Comparison of ENCODE assay signal across 8 mouse cellular contexts in the genomic region with DNA sequence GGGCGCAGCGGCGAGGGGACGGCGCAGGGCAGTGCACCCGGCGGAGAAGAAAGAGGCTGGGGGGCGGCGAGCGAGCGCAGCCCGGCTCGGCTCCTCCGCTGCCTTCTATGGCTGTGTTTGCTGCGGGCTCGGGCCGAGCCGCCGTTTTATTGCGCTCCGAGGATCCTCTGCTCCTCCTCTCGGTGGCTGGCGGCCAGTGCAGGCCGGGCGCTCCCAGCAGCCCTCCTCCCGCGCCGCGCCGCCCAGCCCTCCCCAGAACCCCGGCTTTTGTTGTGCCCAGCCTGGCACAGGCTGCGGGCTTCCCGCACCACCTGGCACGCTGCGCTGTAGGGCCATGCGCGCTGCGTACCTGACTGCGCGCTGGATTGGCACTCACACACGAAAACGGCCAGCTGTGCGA. TPM values are rescaled to one million over a fixed set of nuclear protein-coding genes. Genes with fewer than 3 reads are reported as not detected.
DNase-seq lines count a peak whose midpoint lies in the region; ATAC-seq and TF ChIP-seq lines count a peak whose summit lies in the region.

No protein-coding gene starts in this region.

- no peaks in the 10 kb centered on the region for H3K27me3 ChIP-seq in hindbrain, embryonic 11.5 days (ENCODE audit: control insufficient read depth, insufficient read depth, low read length)
- no peaks in the 10 kb centered on the region for H3K27me3 ChIP-seq in lung, postnatal 0 days (replicated peaks; ENCODE audit: insufficient read depth, low read length)

- TF ChIP-seq EP300 in lung, postnatal 0 days (IDR thresholded peaks at IDR 0.05) = no peak

- H3K4me3 ChIP-seq in hindbrain, embryonic 11.5 days (ENCODE audit: low read depth, low read length) = peak overlapping the region; percentile 79
- peak overlapping the region; percentile 84 for H3K4me3 ChIP-seq in lung, postnatal 0 days (ENCODE audit: low read depth, low read length)

- H3K27ac ChIP-seq in hindbrain, embryonic 11.5 days (ENCODE audit: low read depth, low read length) = peak overlapping the region; percentile 79
- H3K27ac ChIP-seq in lung, postnatal 0 days (ENCODE audit: low read length) = peak overlapping the region; percentile 90

- no peaks in the 10 kb centered on the region for H3K36me3 ChIP-seq in hindbrain, embryonic 11.5 days (ENCODE audit: control insufficient read depth, insufficient read depth, low read length)
- no peaks in the 10 kb centered on the region for H3K36me3 ChIP-seq in lung, postnatal 0 days (ENCODE audit: insufficient read depth, low read length)

- H3K4me1 ChIP-seq in hindbrain, embryonic 11.5 days (replicated peaks; ENCODE audit: control insufficient read depth, insufficient read depth, low read length) = peaks cover 6% of the 10 kb centered on the region; the same call in 1 of the 2 replicates
- peaks cover 14% of the 10 kb centered on the region for H3K4me1 ChIP-seq in lung, postnatal 0 days (ENCODE audit: insufficient read depth, low read depth, low read length)

- under 1% methylated on average over 36 of the region's 43 CpGs for WGBS in hindbrain, embryonic 11.5 days
- WGBS in lung, postnatal 0 days = 0% methylated on average over 38 of the region's 43 CpGs

- peak; percentile 81 for TF ChIP-seq CTCF in lung, postnatal 0 days (IDR thresholded peaks at IDR 0.05)

- no peaks in the 10 kb centered on the region for H3K9me3 ChIP-seq in hindbrain, embryonic 11.5 days (ENCODE audit: control insufficient read depth, low read length)
- H3K9me3 ChIP-seq in lung, postnatal 0 days (ENCODE audit: low read length) = no peaks in the 10 kb centered on the region

- peak; percentile 90 for ATAC-seq in hindbrain, embryonic 11.5 days (ENCODE audit: low FRiP score)
- ATAC-seq in lung, postnatal 0 days = peak; percentile 95

- H3K4me2 ChIP-seq in hindbrain, embryonic 11.5 days (replicated peaks; ENCODE audit: low read depth, low read length) = peak overlapping the region; percentile 89
- H3K4me2 ChIP-seq in lung, postnatal 0 days (replicated peaks; ENCODE audit: low read depth, low read length) = peak overlapping the region; percentile 93

- H3K9ac ChIP-seq in hindbrain, embryonic 11.5 days (ENCODE audit: low read depth, low read length) = peak overlapping the region; percentile 89
- peak overlapping the region; percentile 91 for H3K9ac ChIP-seq in lung, postnatal 0 days (replicated peaks; ENCODE audit: low read depth)

- DNase-seq in MN1 (ENCODE audit: low spot score) = peak; percentile 89
- DNase-seq in cerebellum, adult 8-10 months = peak; percentile 75
- peak; percentile 76 to 86 for DNase-seq in frontal cortex, postnatal 10 days (ENCODE audit: low spot score in 2 of 2)
- DNase-seq in hindbrain, embryonic 11.5 days (ENCODE audit: low spot score) = peak; percentile 89
- peak; percentile 87 to 92 for DNase-seq in layer of hippocampus, postnatal 10 days (ENCODE audit: low spot score in 2 of 2)
- DNase-seq in lung, postnatal 0 days (ENCODE audit: low spot score) = peak; percentile 94
- peak; percentile 90 for DNase-seq in ovary, postnatal 14 days (ENCODE audit: low spot score)
- DNase-seq in thymus, postnatal 10 days (ENCODE audit: low spot score in 2 of 2) = peak; percentile 76 to 86

RNA-seq across cellular contexts. Expression of gene Timp2, which starts 0.3 kb away (rescaled TPM):
- polyA plus RNA-seq in hindbrain, embryonic 11.5 days (2014; fragmentation: Nextera tagmentation; extraction: Ambion mirVana) = 39.5 and 41.2 TPM in 2 replicates
- total RNA-seq in layer of hippocampus, postnatal 10 days (2021) = 100 to 1,000 TPM; 255 to 337 TPM
- polyA plus RNA-seq in lung, postnatal 0 days (2015; fragmentation: Nextera tagmentation; extraction: Ambion mirVana) = 105 and 107 TPM in 2 replicates

RNA-seq across cellular contexts. Expression of gene Cep295nl, which starts 12.9 kb away (rescaled TPM):
- polyA plus RNA-seq in hindbrain, embryonic 11.5 days (2014; fragmentation: Nextera tagmentation; extraction: Ambion mirVana) = 0.37 and 0.42 TPM in 2 replicates
- total RNA-seq in layer of hippocampus, postnatal 10 days (2021) = 1 to 10 TPM; 1.8 to 2.6 TPM
- polyA plus RNA-seq in lung, postnatal 0 days (2015; fragmentation: Nextera tagmentation; extraction: Ambion mirVana) = 0.44 and 0.88 TPM in 2 replicates

RNA-seq across cellular contexts. Expression of gene Lgals3bp, which starts 46.7 kb away (rescaled TPM):
- 1.9 and 2.7 TPM in 2 replicates for polyA plus RNA-seq in hindbrain, embryonic 11.5 days (2014; fragmentation: Nextera tagmentation; extraction: Ambion mirVana)
- total RNA-seq in layer of hippocampus, postnatal 10 days (2021) = 10 to 100 TPM in 1 of 2 experiments, 1 to 10 TPM in 1; 9.3 to 10.7 TPM
- 30.8 and 44.3 TPM in 2 replicates for polyA plus RNA-seq in lung, postnatal 0 days (2015; fragmentation: Nextera tagmentation; extraction: Ambion mirVana)

Comparison
In these comparisons a context has a peak if more than half of its experiments do, and no peak if none do; other contexts are left out.
1. Peak in every context shown above with its lines: DNase-seq, ATAC-seq, H3K4me3 ChIP-seq and H3K27ac ChIP-seq.